8 mouse cellular contexts compared by ENCODE assay signal in genomic region chr4:154964581-154965235, GRCm38 (mm10). TPM values are rescaled to one million over a fixed set of nuclear protein-coding genes. Genes with fewer than 3 reads are reported as not detected.
DNase-seq lines count a peak whose midpoint lies in the region; ATAC-seq and TF ChIP-seq lines count a peak whose summit lies in the region.

No protein-coding gene starts in this region.

- H3K27me3 ChIP-seq in heart, embryonic 13.5 days (replicated peaks) = peaks cover 38% of the 10 kb centered on the region
- H3K27me3 ChIP-seq in Patski = peaks cover 26% of the 10 kb centered on the region
- H3K27me3 ChIP-seq in liver, embryonic 15.5 days = peaks cover 41% of the 10 kb centered on the region
- peaks cover 36% of the 10 kb centered on the region for H3K27me3 ChIP-seq in stomach, embryonic 15.5 days (replicated peaks)

- WGBS in heart, embryonic 13.5 days = under 1% methylated on average over 36 of the region's 36 CpGs
- under 1% methylated on average over 34 of the region's 36 CpGs for WGBS in liver, embryonic 15.5 days (ENCODE audit: insufficient replicate concordance)
- WGBS in stomach, embryonic 15.5 days = 1% methylated on average over 34 of the region's 36 CpGs

- POLR2A ChIA-PET in Patski (lab: Charles Lee) = interaction anchor here (1.5 kb wide), 1 partner anchor 28 kb away, joined by 3 read pairs; no protein-coding TSS in a partner anchor

- H3K4me2 ChIP-seq in heart, embryonic 13.5 days = peak overlapping the region; percentile 90
- peak overlapping the region; percentile 87 for H3K4me2 ChIP-seq in liver, embryonic 15.5 days
- H3K4me2 ChIP-seq in stomach, embryonic 15.5 days = peak overlapping the region; percentile 60

- H3K9ac ChIP-seq in heart, embryonic 13.5 days = peak overlapping the region; percentile 95
- peak overlapping the region; percentile 88 for H3K9ac ChIP-seq in liver, embryonic 15.5 days
- H3K9ac ChIP-seq in stomach, embryonic 15.5 days = peak overlapping the region; percentile 59

- intact Hi-C loops in heart, postnatal 25 days (cut with DNase I) = no loop called here

- no peaks in the 10 kb centered on the region for H3K9me3 ChIP-seq in heart, embryonic 13.5 days
- no peaks in the 10 kb centered on the region for H3K9me3 ChIP-seq in liver, embryonic 15.5 days (replicated peaks)
- H3K9me3 ChIP-seq in stomach, embryonic 15.5 days = no peaks in the 10 kb centered on the region

- DNase-seq in heart, postnatal 25 days (ENCODE audit: low spot score) = no peak
- no peak for DNase-seq in Patski (ENCODE audit: low read depth, low spot score)
- DNase-seq in right cerebral cortex, adult 18-20 months = no peak
- DNase-seq in kidney, postnatal 4 days = no peak

- peak overlapping the region; percentile 93 for H3K4me3 ChIP-seq in heart, embryonic 13.5 days
- peak overlapping the region; percentile 95 for H3K4me3 ChIP-seq in liver, embryonic 15.5 days (replicated peaks)
- peak overlapping the region; percentile 63 for H3K4me3 ChIP-seq in stomach, embryonic 15.5 days (replicated peaks)

- in situ Hi-C loops in Patski (cut with MboI; ENCODE audit: low pct_unique_long_range_greater_than_20kb) = loop anchor here (5.0 kb wide), 1 partner anchor 103 kb away; the partner anchor contains the start of gene Pex10

- no peak for TF ChIP-seq CTCF in Patski (IDR thresholded peaks at IDR 0.05)

- H3K4me1 ChIP-seq in heart, embryonic 13.5 days = peaks cover 70% of the 10 kb centered on the region
- peaks cover 60% of the 10 kb centered on the region for H3K4me1 ChIP-seq in liver, embryonic 15.5 days (replicated peaks)
- peaks cover 39% of the 10 kb centered on the region for H3K4me1 ChIP-seq in stomach, embryonic 15.5 days

- 0 out of 2 replicates have a peak, but pooled peaks have one; percentile 1 for ATAC-seq in heart, embryonic 13.5 days (ENCODE audit: extremely low read depth, insufficient number of reproducible peaks, low FRiP score, low TSS enrichment)
- peak; percentile 37 for ATAC-seq in Patski
- 0 out of 2 replicates have a peak, but pooled peaks have one; percentile 1 for ATAC-seq in granulocyte monocyte progenitor cell, adult 5-6 weeks (replicated peaks; ENCODE audit: poor library complexity, severe bottlenecking)
- peak; percentile 71 for ATAC-seq in liver, embryonic 15.5 days (ENCODE audit: insufficient read depth)
- ATAC-seq in stomach, embryonic 15.5 days (ENCODE audit: insufficient read depth, low FRiP score, low read depth) = peak; percentile 23; the same call in 1 of the 2 replicates

- peaks cover 28% of the 10 kb centered on the region for H3K36me3 ChIP-seq in heart, embryonic 13.5 days
- H3K36me3 ChIP-seq in liver, embryonic 15.5 days (replicated peaks) = peaks cover 36% of the 10 kb centered on the region
- peaks cover 14% of the 10 kb centered on the region for H3K36me3 ChIP-seq in stomach, embryonic 15.5 days

- CTCF ChIA-PET in Patski (lab: Charles Lee) = interaction anchor here (1.2 to 1.6 kb wide), 2 partner anchors 12 to 21 kb away, joined by 3 to 4 read pairs; no protein-coding TSS in a partner anchor

- H3K27ac ChIP-seq in heart, embryonic 13.5 days (replicated peaks) = peak overlapping the region; percentile 92
- peak overlapping the region; percentile 93 for H3K27ac ChIP-seq in liver, embryonic 15.5 days (replicated peaks)
- peak overlapping the region; percentile 79 for H3K27ac ChIP-seq in stomach, embryonic 15.5 days

RNA-seq across cellular contexts. Expression of gene Pank4, which starts 0.8 kb away (rescaled TPM):
- 40.6 and 42.6 TPM in 2 replicates for polyA plus RNA-seq in heart, embryonic 13.5 days (2015; fragmentation: Nextera tagmentation; extraction: Ambion mirVana)
- total RNA-seq in heart, postnatal 25 days (2021) = 10 to 100 TPM; 45.6 to 46.4 TPM
- 29.1 TPM for polyA plus RNA-seq in Patski (2021)
- 36.3 and 45.1 TPM in 2 replicates for total RNA-seq in granulocyte monocyte progenitor cell, adult 5-6 weeks (2014; fragmentation: Nextera tagmentation)
- total RNA-seq in granulocyte monocyte progenitor cell, adult 5-6 weeks (2017) = 17.3 and 20.8 TPM in 2 replicates
- polyA plus RNA-seq in liver, embryonic 15.5 days (2015; fragmentation: Nextera tagmentation; extraction: Ambion mirVana) = 21.7 and 24.4 TPM in 2 replicates
- polyA plus RNA-seq in stomach, embryonic 15.5 days (2015; fragmentation: Nextera tagmentation; extraction: Ambion mirVana) = 37.6 and 37.7 TPM in 2 replicates

RNA-seq across cellular contexts. Expression of gene Hes5, which starts 4.0 kb away (rescaled TPM):
- 0.31 and 0.45 TPM in 2 replicates for polyA plus RNA-seq in heart, embryonic 13.5 days (2015; fragmentation: Nextera tagmentation; extraction: Ambion mirVana)
- under 1 TPM in 1 of 2 experiments, not detected in 1; 0.28 TPM for total RNA-seq in heart, postnatal 25 days (2021)
- polyA plus RNA-seq in Patski (2021) = not detected
- total RNA-seq in granulocyte monocyte progenitor cell, adult 5-6 weeks (2014; fragmentation: Nextera tagmentation) = 0.85 TPM in 1 of 2 replicates, not detected in the other
- 0.52 TPM in 1 of 2 replicates, not detected in the other for total RNA-seq in granulocyte monocyte progenitor cell, adult 5-6 weeks (2017)
- polyA plus RNA-seq in liver, embryonic 15.5 days (2015; fragmentation: Nextera tagmentation; extraction: Ambion mirVana) = 0.15 and 0.17 TPM in 2 replicates
- 2.5 and 2.6 TPM in 2 replicates for polyA plus RNA-seq in stomach, embryonic 15.5 days (2015; fragmentation: Nextera tagmentation; extraction: Ambion mirVana)

RNA-seq across cellular contexts. Expression of gene Tnfrsf14, which starts 36.3 kb away (rescaled TPM):
- polyA plus RNA-seq in heart, embryonic 13.5 days (2015; fragmentation: Nextera tagmentation; extraction: Ambion mirVana) = 2.1 and 2.6 TPM in 2 replicates
- 1 to 10 TPM; 3.8 to 6.7 TPM for total RNA-seq in heart, postnatal 25 days (2021)
- polyA plus RNA-seq in Patski (2021) = 0.13 TPM
- total RNA-seq in granulocyte monocyte progenitor cell, adult 5-6 weeks (2014; fragmentation: Nextera tagmentation) = 85.4 and 110 TPM in 2 replicates
- total RNA-seq in granulocyte monocyte progenitor cell, adult 5-6 weeks (2017) = 33.2 and 38.4 TPM in 2 replicates
- polyA plus RNA-seq in liver, embryonic 15.5 days (2015; fragmentation: Nextera tagmentation; extraction: Ambion mirVana) = 56.7 and 64.6 TPM in 2 replicates
- 3.8 and 8.0 TPM in 2 replicates for polyA plus RNA-seq in stomach, embryonic 15.5 days (2015; fragmentation: Nextera tagmentation; extraction: Ambion mirVana)

Comparison
In these comparisons a context has a peak if more than half of its experiments do, and no peak if none do; other contexts are left out.
1. ATAC-seq: peak in every context shown above with its lines; median percentile 71 in liver, embryonic 15.5 days; 37 in Patski; 23 in stomach, embryonic 15.5 days; 1 in heart, embryonic 13.5 days; 1 in granulocyte monocyte progenitor cell, adult 5-6 weeks.